Mouse (Mus musculus) liver, adult (tissue): ENCODE measurements around the gene Zbtb6.
A peak's percentile ranks its signal among the peaks of the same experiment; 100 is the strongest.

Source experiments
- GATA4 ChIP-seq: IDR thresholded peaks from 2 replicates; pipeline ENCODE4 v1.6.1; 2014; ENCODE audit warnings: mild to moderate bottlenecking, low read length; ENCODE audit not compliant: insufficient replicate concordance

Zbtb6 gene

DNA sequence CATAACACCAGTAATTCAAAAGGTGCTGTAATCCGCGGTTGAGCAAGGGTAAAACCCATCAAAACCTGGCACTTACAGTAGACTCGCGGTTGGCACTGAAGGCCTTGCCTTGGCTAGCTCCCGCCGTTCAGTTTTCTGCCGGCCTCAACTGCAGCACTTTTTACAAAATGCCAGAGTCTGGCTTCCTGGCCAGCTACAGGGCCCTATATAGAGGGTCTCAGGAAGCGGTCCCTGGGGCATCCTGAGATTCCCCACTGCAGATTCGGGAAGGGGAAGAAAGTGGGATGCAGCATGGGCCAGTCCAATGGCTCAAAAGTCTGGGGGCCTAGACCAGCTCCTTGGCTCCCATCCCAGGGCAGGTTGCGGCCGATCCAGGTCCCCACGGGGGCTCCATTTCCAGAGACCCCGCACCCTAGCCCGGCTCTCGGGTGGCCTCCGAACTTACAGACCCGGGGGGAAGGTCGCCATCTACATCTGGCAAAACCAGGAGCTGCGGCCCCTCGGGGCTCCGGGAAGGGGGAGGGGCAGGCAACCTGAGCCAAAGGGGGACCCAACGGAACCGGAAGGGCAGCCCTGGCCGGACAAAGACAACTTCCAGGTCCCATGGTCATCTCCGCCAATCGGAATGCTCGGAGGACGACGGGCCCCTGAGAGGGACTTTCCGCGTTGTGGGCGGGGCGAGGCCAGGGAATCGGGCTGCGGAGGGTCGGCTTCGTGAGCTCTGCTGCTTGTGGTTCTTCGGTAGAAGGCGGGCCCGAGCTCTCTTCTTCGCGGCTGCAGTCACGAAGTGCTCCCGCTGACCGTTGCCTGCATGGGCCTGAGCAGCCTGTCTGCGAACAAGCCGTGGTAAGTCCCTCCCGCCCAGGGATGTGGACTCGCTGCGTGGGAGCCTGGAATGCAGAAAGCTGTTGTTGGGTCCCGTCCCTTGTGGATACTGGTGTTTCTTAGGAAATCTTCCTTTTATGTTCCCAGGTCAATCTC is at the start of gene Zbtb6, which contains the start of the genes Zbtb26 and Rabgap1:
Zbtb6 (minus strand) TSS at position 561 of the 981 bp plus-strand sequence.
Zbtb26 (minus strand) TSS at position 525 of the 981 bp plus-strand sequence.
Rabgap1 (plus strand) TSS at position 669 of the 981 bp plus-strand sequence.
- TF ChIP-seq GATA4, result peak; percentile 33; the same call in 1 of the 2 replicates

DNA sequence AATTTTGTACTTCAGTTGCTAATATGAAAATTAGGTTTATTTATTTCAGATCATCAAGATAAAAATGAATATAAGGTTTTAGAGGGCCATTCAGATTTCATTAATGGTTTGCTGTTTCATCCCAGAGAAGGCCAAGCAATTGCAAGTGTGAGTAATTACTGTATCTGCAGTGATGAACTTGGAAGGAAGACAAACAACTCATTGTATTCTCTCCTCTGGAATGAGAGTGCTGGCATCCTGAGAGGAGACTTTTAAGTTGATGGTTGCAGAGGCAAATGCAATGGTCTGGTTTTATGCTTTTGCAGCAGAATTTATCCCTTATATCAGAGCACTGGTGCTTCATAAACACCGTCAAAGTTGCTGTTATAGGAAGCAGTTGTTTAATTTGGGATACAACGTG is 46.0 kb upstream of the Zbtb6 start:
- no peak for TF ChIP-seq GATA4

GRCm38 (mm10) chr2:37486408-37486807 is 43.4 kb upstream of the Zbtb6 start:
- no peak for TF ChIP-seq GATA4

DNA sequence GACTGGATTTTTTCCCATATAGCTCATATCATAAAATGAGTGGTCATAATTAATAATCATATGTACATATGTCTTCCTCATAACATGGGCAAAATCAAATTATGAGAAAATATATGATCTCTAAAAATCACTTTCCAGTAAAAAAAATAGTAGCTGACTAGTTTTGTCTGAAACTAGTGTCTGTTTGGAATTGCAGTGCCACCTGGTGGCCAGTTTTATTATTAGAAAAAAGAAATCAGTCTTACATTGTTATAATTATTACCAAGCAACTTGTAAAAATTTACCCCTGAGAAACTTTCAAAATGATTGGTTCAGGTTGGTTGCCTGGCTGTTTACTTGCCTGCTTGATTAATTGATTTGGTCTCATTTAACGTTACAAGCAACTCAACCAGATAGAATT is 42.4 kb upstream of the Zbtb6 start:
- TF ChIP-seq GATA4, result no peak

DNA sequence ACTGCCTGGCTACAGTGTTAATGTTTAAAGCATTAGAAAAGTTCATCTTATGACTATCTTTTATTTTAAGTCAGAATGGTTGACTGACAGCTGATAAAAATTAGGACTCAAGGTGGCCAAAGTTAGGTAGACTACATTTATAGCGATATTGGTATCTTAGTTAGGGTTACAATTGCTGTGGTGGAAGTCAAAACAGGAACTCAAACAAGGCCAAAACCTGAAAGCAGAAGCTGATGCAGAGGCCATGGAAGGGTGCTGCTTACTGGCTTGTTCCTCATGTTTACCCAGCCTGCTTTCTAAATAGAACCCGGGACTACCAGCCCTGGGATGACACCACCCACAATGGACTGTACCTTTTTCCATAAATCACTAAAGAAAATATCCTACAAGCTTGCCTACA is 41.2 kb upstream of the Zbtb6 start:
- no peak for TF ChIP-seq GATA4

DNA sequence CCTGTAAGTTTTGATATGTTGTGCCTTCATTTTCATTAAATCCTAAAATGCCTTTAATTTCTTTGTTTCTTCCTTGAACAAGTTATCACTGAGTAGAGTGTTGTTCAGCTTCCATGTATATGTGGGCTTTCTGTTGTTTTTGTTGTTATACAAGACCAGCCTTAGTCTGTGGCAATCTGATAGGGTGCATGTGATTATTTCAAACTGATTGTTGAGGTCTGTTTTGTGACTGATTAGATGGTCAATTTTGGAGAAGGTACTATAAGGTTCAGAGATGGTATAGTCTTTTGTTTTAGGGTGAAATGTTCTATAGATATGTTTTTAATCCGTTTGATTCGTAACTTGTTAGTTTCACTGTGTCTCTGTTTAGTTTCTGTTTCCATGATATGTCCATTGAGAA is 37.1 kb upstream of the Zbtb6 start:
- no peak for TF ChIP-seq GATA4

DNA sequence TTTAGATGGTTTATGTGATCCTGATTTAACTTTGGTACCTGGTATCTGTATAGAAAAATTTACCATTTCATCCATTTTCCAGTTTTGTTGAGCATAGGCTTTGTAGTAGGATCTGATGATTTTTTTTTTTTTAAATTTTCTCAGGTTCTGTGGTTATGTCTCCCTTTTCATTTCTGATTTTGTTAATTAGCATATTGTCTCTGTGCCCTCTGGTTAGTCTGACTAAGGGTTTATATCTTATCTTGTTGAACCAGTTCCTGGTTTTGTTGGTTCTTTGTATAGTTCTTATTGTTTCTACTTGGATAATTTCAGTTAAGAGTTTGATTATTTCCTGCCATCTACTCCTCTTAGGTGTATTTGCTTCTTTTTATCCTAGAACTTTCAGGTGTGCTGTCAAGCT is 36.6 kb upstream of the Zbtb6 start:
- TF ChIP-seq GATA4, result no peak

DNA sequence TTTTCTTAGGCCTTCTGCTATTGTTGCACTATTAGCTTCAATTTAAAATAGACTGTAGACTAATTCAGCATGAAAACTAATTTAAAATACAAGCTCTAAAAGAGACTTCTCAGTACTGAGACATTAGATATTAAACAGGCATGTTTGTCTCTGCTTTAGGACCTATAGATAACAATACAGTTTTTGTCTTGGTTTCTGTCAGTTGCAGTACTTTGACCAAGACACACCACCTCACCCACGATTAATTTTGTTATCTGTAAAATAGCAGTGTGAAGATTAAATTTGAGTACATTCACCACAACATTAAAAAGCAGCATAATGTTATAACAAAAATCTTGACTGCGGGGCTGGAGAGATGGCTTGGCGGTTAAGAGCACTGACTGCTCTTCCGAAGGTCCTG is 23.3 kb upstream of the Zbtb6 start:
- TF ChIP-seq GATA4, result no peak

GRCm38 (mm10) chr2:37460707-37461106 is 17.7 kb upstream of the Zbtb6 start:
- no peak for TF ChIP-seq GATA4

DNA sequence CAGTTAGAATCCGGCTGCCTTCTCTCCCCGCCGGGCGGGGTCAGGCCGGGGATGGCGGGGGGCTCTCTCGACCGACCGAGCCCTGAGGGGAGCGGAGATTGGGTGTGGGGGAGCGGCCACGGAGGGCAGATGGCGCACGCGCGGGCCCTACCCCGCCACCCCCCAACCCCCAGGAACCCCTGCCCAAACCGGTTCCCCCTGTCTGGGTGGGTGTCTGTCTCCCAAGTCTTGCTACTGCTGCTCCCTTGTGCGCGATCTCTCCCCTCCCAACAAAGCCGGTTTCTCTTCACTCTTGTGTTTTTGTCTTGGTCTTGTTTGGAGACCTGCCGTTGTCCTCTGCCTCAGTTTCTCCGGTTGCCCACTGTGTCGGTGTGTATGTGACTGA is 9.4 kb upstream of the Zbtb6 start:
- no peak for TF ChIP-seq GATA4

DNA sequence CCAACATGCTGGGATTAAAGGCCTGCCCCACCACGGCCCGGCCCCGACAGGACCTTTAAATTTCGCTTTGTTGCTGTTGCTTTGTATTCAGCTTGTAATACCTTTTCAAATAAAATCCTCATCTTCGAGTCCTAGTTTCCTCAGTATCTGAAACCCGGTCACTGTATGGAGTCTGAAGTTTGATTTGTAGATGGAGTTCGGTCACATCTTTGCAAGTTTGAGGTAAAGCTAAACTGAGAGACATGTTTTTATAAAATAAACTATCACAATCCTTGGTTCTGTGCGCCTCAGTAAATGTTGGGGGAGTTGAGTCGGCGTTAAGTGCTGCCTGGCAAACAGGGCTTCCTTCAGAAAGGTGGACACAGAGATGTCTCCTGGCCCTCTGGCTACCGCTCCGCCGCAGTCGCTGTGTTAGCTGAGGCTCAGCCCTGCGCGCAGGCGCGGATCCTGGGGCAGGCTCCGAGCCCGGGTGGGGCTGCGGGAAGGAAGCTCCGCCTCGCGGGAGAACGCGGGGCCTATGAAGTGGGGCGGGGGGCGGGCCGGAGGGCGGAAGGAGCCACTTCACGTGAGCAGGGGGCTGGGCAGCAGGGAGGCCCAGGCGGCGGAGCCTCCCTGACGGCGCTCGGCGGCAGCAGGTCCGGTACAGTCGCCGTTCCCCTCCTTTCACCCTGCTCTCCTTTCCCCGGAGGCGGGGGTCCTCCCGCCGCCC is 8.8 kb upstream of the Zbtb6 start:
- no peak for TF ChIP-seq GATA4

DNA sequence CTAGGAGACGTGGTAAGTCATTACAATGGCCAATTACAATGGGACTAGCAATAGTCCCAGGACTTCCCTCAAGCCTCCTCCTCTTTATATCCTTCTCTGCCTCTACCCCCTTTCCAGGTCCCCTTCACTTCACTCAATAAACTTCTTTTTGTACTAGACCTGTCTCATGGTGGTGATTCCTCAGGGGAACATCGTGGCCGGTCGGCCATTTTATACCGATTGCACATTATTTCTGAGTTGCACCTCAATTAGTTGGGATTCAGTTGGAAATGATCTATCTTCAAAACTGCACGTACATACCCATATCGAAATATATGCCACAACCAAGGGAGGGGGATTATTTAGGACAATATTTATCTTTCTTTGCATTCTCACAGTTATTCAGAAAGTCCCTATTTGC is 11.4 kb downstream of the Zbtb6 start:
- TF ChIP-seq GATA4, result no peak

- TF ChIP-seq GATA4, result no peak
Measured at GRCm38 (mm10) chr2:37430593-37431464, 12.1 kb downstream of the Zbtb6 start.

GRCm38 (mm10) chr2:37423671-37424070 is 19.3 kb downstream of the Zbtb6 start:
- no peak for TF ChIP-seq GATA4

GRCm38 (mm10) chr2:37422306-37423304 is 20.4 kb downstream of the Zbtb6 start, which contains the start of gene Rc3h2:
Gene Rc3h2, minus strand, starts transcription at chr2:37422903.
- TF ChIP-seq GATA4, result no peak; the same call in 1 of the 2 replicates
